Mouse (Mus musculus) heart, embryonic 12.5 days (tissue): ENCODE measurements around the gene Zfp37. TPM values are rescaled to one million over a fixed set of nuclear protein-coding genes. Genes with fewer than 3 reads are reported as not detected.

Experiments used
- polyA plus RNA-seq: library from polyadenylated mRNA; unstranded; fragments of >200 nt; fragmentation: Nextera tagmentation; extraction: Ambion mirVana; gene quantifications from 2 replicates; pipeline ENCODE4 v1.2.1, GENCODE M21; 2016

The Zfp37 gene
- polyA plus RNA-seq, 1 experiment from 2014 or later = 8.9 TPM

Other genes starting within 250 kb of the Zfp37 start
- not detected in 2 replicates for gene Mup20, start 176.9 kb downstream of the Zfp37 start, polyA plus RNA-seq
- not detected in 2 replicates for gene Mup3, start 143.7 kb downstream of the Zfp37 start, polyA plus RNA-seq
- not detected in 2 replicates for gene Mup21, start 80.2 kb downstream of the Zfp37 start, polyA plus RNA-seq
- gene Slc31a2, start 31.5 kb upstream of the Zfp37 start, polyA plus RNA-seq = 16.7 and 16.9 TPM in 2 replicates
- gene Fkbp15, start 129.5 kb upstream of the Zfp37 start, polyA plus RNA-seq = 18.2 and 19.6 TPM in 2 replicates
- 50.5 and 52.0 TPM in 2 replicates for gene Slc31a1, start 129.7 kb upstream of the Zfp37 start, polyA plus RNA-seq
- gene Cdc26, start 177.6 kb upstream of the Zfp37 start, polyA plus RNA-seq = 90.4 and 90.8 TPM in 2 replicates
- gene Prpf4, start 177.8 kb upstream of the Zfp37 start, polyA plus RNA-seq = 14.9 and 15.3 TPM in 2 replicates
- not detected in 2 replicates for gene Rnf183, start 204.2 kb upstream of the Zfp37 start, polyA plus RNA-seq
- gene Wdr31, start 239.8 kb upstream of the Zfp37 start, polyA plus RNA-seq = 3.3 and 4.0 TPM in 2 replicates
- gene Bspry, start 249.0 kb upstream of the Zfp37 start, polyA plus RNA-seq = 0.49 and 0.64 TPM in 2 replicates